Mouse (Mus musculus) heart, adult 11 months (tissue): ENCODE results near the gene Hist1h2ah.
A peak's percentile ranks its signal among the peaks of the same experiment; 100 is the strongest.
"Not testable (repeated sequence)": the region's sequence is repeated elsewhere in the genome, so short reads cannot be mapped to it uniquely, and the experiment has no call there.

Source experiments
- DNase-seq: peaks from one replicate; pipeline ENCODE4 v3.0.0; 2022

Hist1h2ah gene

GRCm38 (mm10) chr13:22035267-22036148 lies at the start of gene Hist1h2ah, which contains the start of gene Hist1h2bk:
Gene Hist1h2ah, minus strand, starts transcription at chr13:22035568.
Gene Hist1h2bk, plus strand, starts transcription at chr13:22035870.
- DNase-seq, result peak; percentile 98

GRCm38 (mm10) chr13:22084140-22084539 lies 48.8 kb upstream of the Hist1h2ah start, which contains the start of gene Vmn1r188:
Gene Vmn1r188, plus strand, starts transcription at chr13:22084440.
- not testable (repeated sequence) for DNase-seq

GRCm38 (mm10) chr13:22063468-22063867 lies 28.1 kb upstream of the Hist1h2ah start:
- DNase-seq, result no peak

GRCm38 (mm10) chr13:22061422-22061821 lies 26.1 kb upstream of the Hist1h2ah start:
- no peak for DNase-seq

GRCm38 (mm10) chr13:22053754-22054153 lies 18.4 kb upstream of the Hist1h2ah start:
- no peak for DNase-seq

- DNase-seq, result no peak
Observed at GRCm38 (mm10) chr13:22051523-22051859, 16.1 kb upstream of the Hist1h2ah start.

GRCm38 (mm10) chr13:22050591-22051522 lies 15.5 kb upstream of the Hist1h2ah start:
- DNase-seq, result peak; percentile 99

- peak; percentile 88 for DNase-seq
Observed at GRCm38 (mm10) chr13:22049737-22050440, 14.5 kb upstream of the Hist1h2ah start.

- DNase-seq, result no peak
Observed at GRCm38 (mm10) chr13:22049041-22049440, 13.7 kb upstream of the Hist1h2ah start.

GRCm38 (mm10) chr13:22045311-22045710 lies 9.9 kb upstream of the Hist1h2ah start:
- DNase-seq, result no peak

- no peak for DNase-seq
Observed at GRCm38 (mm10) chr13:22044432-22045155, 9.2 kb upstream of the Hist1h2ah start.

- no peak for DNase-seq
Observed at GRCm38 (mm10) chr13:22043503-22044431, 8.4 kb upstream of the Hist1h2ah start.

- peak; percentile 100 for DNase-seq
Observed at GRCm38 (mm10) chr13:22042568-22043502, 7.5 kb upstream of the Hist1h2ah start, which contains the start of the genes Hist1h2ag and Hist1h2bj. Gene Hist1h2ag, minus strand, starts transcription at chr13:22042944. Gene Hist1h2bj, plus strand, starts transcription at chr13:22043214.

GRCm38 (mm10) chr13:22041651-22042567 lies 6.5 kb upstream of the Hist1h2ah start:
- no peak for DNase-seq

GRCm38 (mm10) chr13:22041142-22041536 lies 5.8 kb upstream of the Hist1h2ah start, which contains the start of gene Hist1h4i:
Gene Hist1h4i, minus strand, starts transcription at chr13:22041362.
- DNase-seq, result peak; percentile 100

- peak; percentile 85 for DNase-seq
Observed at GRCm38 (mm10) chr13:22040464-22041141, 5.2 kb upstream of the Hist1h2ah start.

- no peak for DNase-seq
Observed at GRCm38 (mm10) chr13:22039951-22040463, 4.6 kb upstream of the Hist1h2ah start.
